Mouse (Mus musculus): Measurements from ENCODE around the gene Coil. TPM values are rescaled to one million over a fixed set of nuclear protein-coding genes. Genes with fewer than 3 reads are reported as not detected.

Coil gene
- polyA plus RNA-seq, 1 experiment, result 28.9 TPM

DNA sequence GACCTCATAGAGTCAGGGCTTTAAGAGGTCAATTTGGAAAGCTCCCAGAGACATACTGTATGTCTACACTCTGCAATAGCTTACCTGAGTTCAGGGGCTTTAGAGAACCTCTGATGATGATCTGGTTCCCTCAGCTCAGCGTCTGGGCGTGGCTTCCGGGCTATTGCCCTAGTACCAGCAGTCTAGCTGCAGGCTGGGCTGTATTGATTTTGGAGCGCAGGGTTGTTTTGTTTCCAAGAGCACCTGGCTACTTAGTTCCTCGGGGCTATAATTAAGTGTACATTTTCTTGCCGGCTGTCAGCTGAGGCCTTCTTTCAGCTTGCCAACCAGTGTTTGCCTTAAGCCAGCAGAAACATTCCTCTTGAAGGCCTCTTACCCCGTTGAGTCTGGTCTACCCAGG, 39.4 kb downstream of the Coil start:
- DNase-seq (ENCODE audit: low read depth), result peak; percentile 21
- TF ChIP-seq CTCF (IDR thresholded peaks at IDR 0.05; ENCODE audit: borderline replicate concordance, extremely low read depth, insufficient read depth, insufficient read length), result no peak
- TF ChIP-seq POLR2A (IDR thresholded peaks at IDR 0.05; ENCODE audit: borderline replicate concordance, extremely low read depth, insufficient read depth, insufficient read length, poor library complexity, severe bottlenecking), result no peak

DNA sequence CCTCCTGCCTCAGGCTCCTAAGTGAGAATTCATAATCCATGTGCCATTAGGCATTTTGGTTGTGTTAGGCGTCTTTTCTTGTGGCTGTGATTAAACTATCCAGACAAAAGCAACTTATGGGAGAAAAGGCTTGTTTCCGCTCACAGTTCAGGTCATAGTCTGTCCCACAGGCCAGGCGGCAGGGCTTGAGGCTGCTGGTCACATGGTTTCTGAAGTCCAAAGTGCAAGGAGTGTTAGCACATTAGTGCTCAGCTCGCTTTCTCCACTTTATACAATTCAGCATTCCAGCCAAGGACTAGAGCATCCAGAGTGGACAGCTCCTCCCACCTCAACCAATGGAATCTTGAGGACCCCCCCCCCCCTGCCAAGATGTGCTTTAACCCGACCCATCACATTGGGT, 42.2 kb downstream of the Coil start:
- no peak for DNase-seq (ENCODE audit: low read depth)
- no peak for TF ChIP-seq CTCF (IDR thresholded peaks at IDR 0.05; ENCODE audit: borderline replicate concordance, extremely low read depth, insufficient read depth, insufficient read length)
- no peak for TF ChIP-seq POLR2A (IDR thresholded peaks at IDR 0.05; ENCODE audit: borderline replicate concordance, extremely low read depth, insufficient read depth, insufficient read length, poor library complexity, severe bottlenecking)

DNA sequence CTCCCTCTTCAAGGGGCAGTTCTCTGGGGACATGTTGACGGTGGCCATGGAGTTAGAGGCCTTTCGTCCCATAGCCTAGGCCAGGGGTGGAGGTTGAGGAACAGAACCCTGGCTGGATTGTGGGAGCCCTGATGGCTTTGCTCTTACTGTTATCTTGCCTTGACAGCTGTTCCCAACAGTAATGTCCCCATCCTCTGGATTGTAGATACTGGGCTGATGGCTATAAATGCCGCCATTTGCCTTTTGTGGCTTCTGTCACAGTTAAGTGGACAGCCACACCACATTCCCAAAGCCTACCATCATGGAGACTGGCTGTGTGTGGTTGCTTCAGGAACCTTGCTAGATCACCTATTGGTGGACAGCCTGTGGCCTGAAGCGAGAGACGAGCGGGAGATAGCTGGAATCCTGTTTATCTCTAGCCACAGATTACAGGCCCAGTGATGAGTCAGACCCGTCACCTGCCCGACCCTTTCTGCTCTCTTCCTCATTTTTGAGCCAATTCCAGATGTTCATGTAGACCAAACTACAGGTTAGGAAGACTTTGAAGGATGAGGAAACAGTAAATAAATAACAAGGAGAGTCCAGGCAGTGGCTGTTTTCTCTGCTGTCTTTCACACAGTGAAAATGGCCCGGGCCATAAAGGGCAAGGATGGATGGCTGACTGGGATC, 47.6 kb downstream of the Coil start:
- no peak for DNase-seq (ENCODE audit: low read depth)
- TF ChIP-seq CTCF (IDR thresholded peaks at IDR 0.05; ENCODE audit: borderline replicate concordance, extremely low read depth, insufficient read depth, insufficient read length), result no peak
- TF ChIP-seq POLR2A (IDR thresholded peaks at IDR 0.05; ENCODE audit: borderline replicate concordance, extremely low read depth, insufficient read depth, insufficient read length, poor library complexity, severe bottlenecking), result no peak

DNA sequence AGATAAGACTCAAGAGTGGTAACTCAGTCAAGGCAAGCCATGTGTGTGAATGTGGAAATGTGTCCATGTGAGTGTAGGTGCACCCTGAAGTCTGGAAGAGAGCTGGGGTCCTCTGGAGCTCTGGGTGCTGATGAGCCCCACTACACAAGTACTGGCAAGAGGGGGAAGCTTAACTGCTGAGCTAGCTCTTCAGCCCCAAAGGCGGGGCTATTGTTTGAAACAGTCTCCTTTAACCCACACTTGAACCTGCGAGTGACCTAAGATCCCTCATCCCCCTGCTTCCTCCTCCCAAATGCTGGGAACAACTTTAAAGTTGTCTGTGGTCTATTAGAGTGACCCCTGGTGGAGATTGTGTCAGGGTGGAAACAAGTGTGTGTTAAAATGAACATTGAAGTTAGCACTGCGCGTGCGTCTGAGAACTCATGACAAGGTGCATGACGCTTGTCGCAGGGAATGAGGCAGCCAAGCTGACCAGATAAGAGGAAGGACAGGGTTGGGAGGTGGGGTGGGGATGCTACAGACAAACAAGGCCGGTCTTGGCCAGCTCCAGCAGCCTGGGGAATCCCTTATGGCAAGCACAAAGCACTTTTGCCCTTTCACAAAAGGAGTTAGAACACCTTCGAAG, 50.7 kb downstream of the Coil start:
- TF ChIP-seq CTCF (IDR thresholded peaks at IDR 0.05; ENCODE audit: borderline replicate concordance, extremely low read depth, insufficient read depth, insufficient read length) (peak; percentile 11; the same call in 1 of the 2 replicates), POLR2A (IDR thresholded peaks at IDR 0.05; ENCODE audit: borderline replicate concordance, extremely low read depth, insufficient read depth, insufficient read length, poor library complexity, severe bottlenecking) (no peak)
- no peak for DNase-seq (ENCODE audit: low read depth)

DNA sequence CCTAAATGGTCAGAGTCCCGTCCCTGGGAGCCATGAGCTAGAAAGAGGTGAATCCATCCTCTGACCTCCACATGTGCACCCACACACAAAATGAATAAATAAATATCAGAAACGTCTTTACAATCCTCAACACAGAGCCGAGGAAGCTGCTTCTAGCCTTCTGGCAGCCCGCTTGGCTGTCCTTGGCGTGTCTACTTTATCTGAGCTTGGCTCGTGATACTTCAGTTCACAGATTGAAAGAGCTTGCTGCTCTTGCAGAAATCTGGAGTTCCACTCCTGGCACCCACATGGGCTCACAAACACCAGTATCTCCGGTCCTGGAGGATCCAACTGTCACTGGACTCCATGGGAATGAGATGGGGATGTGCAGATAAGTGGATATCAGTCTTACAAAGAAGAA, 51.6 kb downstream of the Coil start:
- DNase-seq (ENCODE audit: low read depth), result no peak
- no peak for TF ChIP-seq CTCF (IDR thresholded peaks at IDR 0.05; ENCODE audit: borderline replicate concordance, extremely low read depth, insufficient read depth, insufficient read length)
- TF ChIP-seq POLR2A (IDR thresholded peaks at IDR 0.05; ENCODE audit: borderline replicate concordance, extremely low read depth, insufficient read depth, insufficient read length, poor library complexity, severe bottlenecking), result no peak

DNA sequence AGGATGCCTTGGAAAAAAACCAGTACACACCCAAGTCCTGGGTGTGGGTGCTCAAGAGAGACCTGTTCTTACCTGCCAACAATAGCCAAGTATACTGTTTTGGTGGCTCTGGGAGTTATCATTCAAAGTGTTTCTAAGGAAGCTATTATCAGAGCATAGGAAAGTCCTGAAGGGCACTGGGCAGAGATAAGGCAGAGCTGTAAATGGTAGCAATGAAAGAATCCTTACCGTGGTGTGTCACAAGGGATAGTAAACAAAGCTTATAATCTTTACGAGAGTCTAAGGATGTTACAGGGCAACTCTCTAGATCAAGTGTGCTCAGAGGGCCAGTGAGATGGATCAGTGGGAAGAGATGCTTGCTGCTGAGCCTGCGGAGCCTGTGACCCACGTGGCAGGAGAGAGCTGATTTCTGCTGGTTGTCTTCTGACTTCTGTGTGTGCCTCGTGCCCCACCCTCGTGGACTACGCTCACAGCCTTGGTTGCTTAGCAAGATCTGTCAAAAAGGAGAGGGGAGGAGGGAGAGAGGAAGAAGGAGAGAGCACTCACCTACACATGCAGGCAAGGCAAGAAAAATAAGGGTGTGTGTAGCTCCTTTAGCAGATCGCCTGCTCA, 52.2 kb downstream of the Coil start:
- TF ChIP-seq POLR2A (IDR thresholded peaks at IDR 0.05; ENCODE audit: borderline replicate concordance, extremely low read depth, insufficient read depth, insufficient read length, poor library complexity, severe bottlenecking) (no peak), CTCF (IDR thresholded peaks at IDR 0.05; ENCODE audit: borderline replicate concordance, extremely low read depth, insufficient read depth, insufficient read length) (no peak)
- no peak for DNase-seq (ENCODE audit: low read depth)

DNA sequence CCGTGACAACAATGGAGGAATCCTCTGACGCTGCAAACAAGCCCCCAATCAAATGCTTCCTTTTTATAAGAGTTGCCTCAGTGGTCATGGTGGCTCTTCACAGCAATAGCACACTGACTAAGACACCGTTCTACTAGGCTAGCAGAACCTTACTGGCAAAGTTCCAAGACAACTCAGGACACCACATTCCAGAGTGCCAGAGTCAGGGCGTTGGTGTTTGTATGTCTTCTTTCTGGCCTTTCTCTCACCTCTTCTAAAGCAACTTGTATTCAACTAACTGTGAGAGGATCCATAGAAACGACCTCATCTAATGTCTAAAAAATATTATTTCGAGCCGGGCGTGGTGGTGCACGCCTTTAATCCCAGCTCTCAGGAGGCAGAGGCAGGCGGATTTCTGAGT, 53.4 kb downstream of the Coil start:
- no peak for DNase-seq (ENCODE audit: low read depth)
- no peak for TF ChIP-seq POLR2A (IDR thresholded peaks at IDR 0.05; ENCODE audit: borderline replicate concordance, extremely low read depth, insufficient read depth, insufficient read length, poor library complexity, severe bottlenecking)
- TF ChIP-seq CTCF (IDR thresholded peaks at IDR 0.05; ENCODE audit: borderline replicate concordance, extremely low read depth, insufficient read depth, insufficient read length), result no peak

DNA sequence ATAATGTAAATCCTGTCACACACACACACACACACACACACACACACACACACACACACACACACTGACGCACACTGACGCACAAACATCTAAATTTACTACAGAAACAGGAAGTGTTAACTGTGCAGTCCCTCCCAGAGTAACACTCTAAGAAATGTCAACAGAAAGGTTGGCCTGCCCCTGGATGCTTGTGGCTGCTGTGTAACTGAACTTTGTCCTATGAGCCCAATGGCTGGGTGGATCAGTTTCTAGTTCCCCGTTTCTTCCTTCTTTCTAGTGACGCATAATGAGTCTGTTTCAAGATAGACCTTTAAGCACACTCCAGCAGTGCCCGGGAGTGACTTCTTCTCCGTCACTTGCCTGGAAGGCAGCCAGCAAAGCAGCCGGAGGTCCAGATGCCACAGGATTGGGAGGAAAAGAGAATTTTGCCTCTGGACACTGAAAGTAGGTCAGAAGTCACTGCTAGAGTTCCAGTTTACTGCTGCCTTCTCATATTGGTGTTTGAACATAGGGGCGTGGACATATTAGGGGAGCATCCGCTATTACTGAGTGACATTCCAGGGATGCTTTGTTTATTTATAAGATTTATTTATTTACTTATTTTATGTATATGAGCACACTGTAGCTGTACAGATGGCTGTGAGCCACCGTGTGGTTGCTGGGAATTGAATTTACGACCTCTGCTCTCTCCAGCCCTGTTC, 54.3 kb downstream of the Coil start:
- peak; percentile 44 for DNase-seq (ENCODE audit: low read depth)
- no peak for TF ChIP-seq POLR2A (IDR thresholded peaks at IDR 0.05; ENCODE audit: borderline replicate concordance, extremely low read depth, insufficient read depth, insufficient read length, poor library complexity, severe bottlenecking)
- no peak for TF ChIP-seq CTCF (IDR thresholded peaks at IDR 0.05; ENCODE audit: borderline replicate concordance, extremely low read depth, insufficient read depth, insufficient read length)

DNA sequence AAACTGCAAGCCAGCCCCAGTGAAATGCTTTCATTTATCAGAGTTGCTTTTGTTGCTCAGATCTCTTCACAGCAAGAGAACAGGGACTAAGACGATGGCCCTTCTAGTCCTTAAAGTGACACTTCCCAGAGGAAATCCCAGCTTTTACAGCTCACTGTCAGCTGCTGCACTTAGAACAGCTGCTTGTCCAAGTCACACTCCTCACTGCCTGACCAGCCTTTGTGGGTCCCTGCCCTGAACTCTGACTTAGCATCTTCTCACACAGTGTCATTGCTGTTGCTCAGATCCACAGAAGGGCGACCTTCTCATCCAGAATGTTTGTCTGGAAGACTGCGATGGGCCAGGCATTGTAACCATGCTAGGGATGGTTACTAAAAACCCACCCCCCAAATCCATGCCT, 55.6 kb downstream of the Coil start:
- no peak for DNase-seq (ENCODE audit: low read depth)
- TF ChIP-seq POLR2A (IDR thresholded peaks at IDR 0.05; ENCODE audit: borderline replicate concordance, extremely low read depth, insufficient read depth, insufficient read length, poor library complexity, severe bottlenecking), result no peak
- TF ChIP-seq CTCF (IDR thresholded peaks at IDR 0.05; ENCODE audit: borderline replicate concordance, extremely low read depth, insufficient read depth, insufficient read length), result no peak

DNA sequence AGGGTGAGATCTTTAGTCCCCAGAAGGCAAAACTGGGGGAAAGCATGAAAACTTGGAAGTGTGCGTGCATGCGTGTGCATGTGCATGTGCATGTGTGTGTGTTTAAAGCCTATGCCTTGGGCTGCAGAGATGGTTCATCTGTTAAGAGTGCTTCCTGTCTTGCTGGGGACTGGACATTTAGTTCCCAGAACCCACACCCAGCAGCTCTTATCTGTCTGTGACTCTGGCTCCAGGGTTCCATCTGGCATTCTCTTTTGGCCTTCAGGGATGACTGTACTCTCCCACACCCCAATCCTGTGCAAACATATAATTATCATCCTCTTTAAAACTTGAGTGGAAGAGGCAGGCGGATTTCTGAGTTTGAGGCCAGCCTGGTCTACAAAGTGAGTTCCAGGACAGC, 56.1 kb downstream of the Coil start:
- TF ChIP-seq CTCF (IDR thresholded peaks at IDR 0.05; ENCODE audit: borderline replicate concordance, extremely low read depth, insufficient read depth, insufficient read length), result no peak
- TF ChIP-seq POLR2A (IDR thresholded peaks at IDR 0.05; ENCODE audit: borderline replicate concordance, extremely low read depth, insufficient read depth, insufficient read length, poor library complexity, severe bottlenecking), result no peak
- DNase-seq (ENCODE audit: low read depth), result no peak

DNA sequence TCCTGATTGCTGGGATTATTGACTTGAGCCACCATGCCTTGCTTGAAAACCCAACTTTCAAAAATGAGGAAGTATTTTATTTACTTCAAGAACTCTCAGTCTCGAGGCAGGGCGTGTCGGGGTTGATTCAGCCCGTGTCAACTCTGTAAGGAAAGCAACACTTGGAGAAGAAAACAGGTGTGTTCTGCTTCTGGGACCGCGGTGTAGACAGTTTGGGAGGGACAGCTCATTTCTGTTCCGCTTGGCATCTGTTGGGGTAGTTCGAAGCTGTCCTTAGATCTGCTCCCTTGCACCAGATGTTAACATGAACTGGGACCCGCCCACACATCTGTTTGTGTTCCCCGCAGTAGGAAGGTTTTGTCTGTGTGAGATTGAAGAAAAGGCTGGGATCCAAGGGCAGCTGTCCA, 57.9 kb downstream of the Coil start:
- peak; percentile 13 for DNase-seq (ENCODE audit: low read depth)
- TF ChIP-seq POLR2A (IDR thresholded peaks at IDR 0.05; ENCODE audit: borderline replicate concordance, extremely low read depth, insufficient read depth, insufficient read length, poor library complexity, severe bottlenecking) (no peak), CTCF (IDR thresholded peaks at IDR 0.05; ENCODE audit: borderline replicate concordance, extremely low read depth, insufficient read depth, insufficient read length) (no peak)

Data from brain, embryonic 14.5 days (tissue).